Mouse (Mus musculus) kidney, adult 18-20 months (tissue): ENCODE data around the gene Sh3bp5.
A peak's percentile ranks its signal among the peaks of the same experiment; 100 is the strongest.

Experiments used
- DNase-seq: peaks from one replicate; pipeline ENCODE4 v3.0.0; 2021

Gene Sh3bp5

DNA sequence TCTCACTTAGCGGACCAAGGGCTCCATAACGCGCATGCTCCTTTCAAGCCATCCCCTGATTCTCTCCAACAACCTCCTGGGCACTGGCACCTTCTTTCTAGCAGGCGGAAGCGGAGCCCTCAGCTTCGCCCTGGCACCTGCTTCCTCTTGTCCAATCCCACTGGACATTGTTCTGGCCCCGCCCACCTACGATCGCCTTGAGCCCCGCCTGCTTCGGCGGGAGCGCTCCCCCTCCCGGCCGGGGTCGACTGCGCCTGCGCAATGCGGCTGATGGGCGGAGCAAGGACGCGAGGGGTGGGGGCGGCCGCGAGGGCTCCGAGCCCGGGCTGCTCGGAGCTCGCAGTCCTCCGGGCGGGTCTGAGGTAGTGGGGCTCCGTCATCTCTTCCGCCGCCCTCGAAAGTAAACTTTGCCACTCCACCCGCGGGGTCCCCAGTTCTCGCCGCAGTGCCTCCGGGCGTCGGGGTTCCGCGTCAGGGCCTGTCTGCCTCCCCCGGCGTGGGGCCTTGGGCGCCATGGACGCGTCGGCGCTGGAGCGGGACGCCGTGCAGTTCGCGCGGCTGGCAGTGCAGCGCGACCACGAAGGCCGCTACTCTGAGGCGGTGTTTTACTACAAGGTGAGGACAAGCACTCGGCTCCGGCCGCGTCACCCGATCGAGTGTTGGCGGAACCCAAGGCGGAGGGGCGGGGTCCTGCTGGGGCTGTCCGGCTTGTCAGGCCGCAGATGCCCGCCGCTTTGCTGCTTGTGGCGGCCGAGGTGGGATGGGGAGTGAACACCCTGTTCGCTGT, 99.3 kb downstream of the Sh3bp5 start, which contains the start of gene Capn7:
TSS of gene Capn7 (plus strand) at position 270 of the 787 bp plus-strand sequence.
- peak; percentile 97 for DNase-seq

DNA sequence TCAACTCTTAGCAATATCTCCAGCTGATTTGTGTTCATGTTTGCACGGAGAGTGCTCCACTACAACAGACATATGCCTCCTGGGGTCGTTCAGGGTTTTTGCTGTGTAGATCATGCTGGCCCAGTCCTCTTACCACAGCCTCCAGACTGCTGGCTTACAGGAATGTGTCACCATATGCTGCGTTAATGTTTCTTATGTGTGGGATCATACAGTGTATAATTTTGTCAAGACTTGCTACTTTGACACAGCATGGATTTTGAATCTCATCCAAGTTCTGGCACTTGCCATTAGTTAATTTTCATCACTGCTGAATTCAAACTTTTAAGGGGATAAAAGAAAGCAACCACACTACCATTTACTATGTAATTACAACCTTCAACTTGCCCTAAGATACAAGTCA, 100.1 kb downstream of the Sh3bp5 start:
- no peak for DNase-seq

DNA sequence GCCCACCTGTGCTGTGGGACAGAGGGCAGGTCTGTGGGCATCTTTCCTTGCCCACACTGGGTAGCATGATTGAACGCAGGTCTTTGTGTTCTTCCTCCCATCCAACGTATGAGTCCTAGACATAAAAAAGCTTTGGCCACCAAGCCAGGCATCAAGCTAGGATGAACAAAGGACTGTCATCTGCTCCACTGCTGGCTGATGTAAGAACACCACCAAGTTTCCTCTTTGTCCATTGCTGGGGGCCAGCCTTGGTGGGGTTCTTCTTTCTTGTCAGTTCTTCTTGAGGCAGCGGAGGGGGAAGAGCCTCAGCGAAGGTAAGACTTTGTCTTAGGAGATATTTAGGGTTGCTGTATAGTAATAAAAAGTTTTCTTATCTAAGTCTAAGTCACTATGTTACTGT, 104.9 kb downstream of the Sh3bp5 start:
- DNase-seq: no peak

DNA sequence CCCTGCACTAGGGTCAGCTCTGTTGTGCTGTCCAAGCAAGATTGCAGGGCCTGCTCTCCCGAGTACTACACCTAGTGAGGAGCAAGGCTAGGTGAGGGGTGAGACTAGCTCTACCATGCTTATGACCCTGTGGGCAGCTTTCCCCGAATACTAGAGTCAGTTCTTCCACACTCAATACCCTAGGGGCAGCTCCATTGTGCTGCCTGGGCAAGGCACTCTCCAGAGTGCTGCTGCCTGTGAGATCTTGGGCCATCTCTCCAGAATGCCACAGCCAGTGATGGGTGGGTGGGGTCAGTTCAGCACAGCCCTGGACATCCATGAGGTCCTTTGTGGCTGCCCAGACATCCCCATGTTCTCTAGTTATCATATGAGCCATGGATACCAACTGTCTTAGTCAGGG, 106.1 kb downstream of the Sh3bp5 start:
- no peak for DNase-seq

DNA sequence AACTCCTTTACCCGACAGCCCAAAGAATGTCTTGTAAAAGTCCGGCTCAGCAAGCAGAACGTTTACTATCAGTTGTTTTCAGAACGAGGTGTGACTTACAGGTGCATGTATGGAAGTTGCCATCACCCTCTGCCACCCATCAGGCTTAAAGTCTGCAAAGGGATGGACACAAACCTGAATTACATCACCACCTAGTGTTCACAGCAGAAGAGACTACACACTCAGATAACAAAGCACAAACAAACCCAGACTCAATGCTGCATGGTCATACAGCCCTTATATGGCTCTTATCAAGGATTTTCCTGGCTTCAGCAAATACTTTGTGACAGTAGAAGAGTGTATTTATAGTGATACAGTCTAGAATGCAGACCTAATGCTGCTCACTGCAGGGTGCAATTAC, 108.2 kb downstream of the Sh3bp5 start:
- no peak for DNase-seq

DNA sequence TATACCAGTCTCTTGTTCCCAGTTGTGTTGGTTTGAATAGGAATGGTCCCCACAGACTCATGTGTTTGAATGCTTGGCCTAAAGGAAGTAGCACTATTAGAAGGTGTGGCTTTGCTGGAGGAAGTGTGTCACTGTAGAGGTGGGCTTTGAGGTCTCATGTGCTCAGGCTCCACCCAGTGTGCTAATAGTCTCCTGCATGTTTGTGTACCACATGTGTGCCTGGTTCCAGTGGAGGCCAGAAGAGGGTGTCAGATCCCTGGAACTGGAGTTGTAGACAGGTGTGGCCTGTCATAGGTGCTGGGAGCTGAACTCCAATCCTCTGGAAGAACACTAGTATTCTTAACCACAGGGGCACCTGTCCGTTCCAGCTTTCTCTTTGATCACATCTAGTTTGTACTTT, 108.7 kb downstream of the Sh3bp5 start:
- DNase-seq: no peak

DNA sequence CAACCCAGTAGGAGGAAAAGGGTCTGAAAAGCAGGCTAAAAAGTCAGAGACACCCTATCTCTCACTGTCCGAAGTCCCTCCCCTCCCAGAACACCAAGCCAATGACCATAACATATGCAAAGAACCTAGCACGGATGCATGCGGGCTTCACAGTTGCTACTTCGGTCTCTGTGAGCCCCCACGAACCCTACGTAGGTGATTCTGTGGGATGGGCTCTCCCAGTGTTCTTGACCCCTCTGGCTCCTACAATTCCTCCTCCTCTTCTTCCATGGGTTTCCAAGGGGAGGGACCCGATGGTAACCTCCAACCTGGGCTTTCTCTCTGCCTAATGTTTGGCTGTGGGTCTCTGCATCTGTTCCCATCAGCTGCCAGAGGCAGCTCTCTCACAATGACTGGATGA, 109.1 kb downstream of the Sh3bp5 start:
- no peak for DNase-seq

DNA sequence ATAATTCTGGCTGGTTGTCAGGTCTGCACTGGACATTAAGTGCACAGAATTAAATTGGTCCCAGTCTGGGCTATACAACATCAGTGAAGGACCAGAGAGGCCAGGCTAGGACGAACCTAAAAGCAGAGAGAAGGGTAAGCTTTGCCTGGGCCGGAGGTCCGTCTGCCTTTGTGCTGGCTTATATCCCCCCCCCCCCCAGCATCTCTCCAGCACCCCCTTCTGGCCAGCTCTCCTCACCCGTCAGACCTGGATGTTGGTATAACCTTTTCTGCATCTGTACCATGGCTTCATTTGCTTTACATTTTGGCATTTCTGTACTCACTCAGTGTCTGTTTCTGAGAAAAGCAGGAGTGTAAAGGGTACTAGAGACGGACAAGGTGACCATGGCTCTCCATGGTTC, 110.3 kb downstream of the Sh3bp5 start:
- no peak for DNase-seq

DNA sequence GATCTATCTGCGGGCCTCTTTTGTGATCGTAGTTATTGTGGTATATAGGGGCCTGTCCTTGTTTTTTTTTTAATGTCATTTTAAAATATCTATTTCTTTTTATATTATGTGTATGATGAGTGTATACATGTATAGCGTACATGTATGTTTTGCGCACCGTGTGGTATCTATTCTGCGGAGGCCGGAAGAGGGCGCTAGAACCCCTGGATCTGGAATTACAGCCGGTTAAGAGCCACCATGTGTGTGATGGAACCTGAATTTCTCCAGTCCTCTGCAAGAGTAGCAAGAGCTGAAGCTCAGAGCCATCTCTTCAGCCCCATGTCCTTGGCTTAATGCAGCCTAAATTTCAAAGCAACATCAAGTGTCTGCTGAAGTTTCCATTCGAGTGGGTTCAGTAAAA, 111.0 kb downstream of the Sh3bp5 start:
- DNase-seq: no peak

DNA sequence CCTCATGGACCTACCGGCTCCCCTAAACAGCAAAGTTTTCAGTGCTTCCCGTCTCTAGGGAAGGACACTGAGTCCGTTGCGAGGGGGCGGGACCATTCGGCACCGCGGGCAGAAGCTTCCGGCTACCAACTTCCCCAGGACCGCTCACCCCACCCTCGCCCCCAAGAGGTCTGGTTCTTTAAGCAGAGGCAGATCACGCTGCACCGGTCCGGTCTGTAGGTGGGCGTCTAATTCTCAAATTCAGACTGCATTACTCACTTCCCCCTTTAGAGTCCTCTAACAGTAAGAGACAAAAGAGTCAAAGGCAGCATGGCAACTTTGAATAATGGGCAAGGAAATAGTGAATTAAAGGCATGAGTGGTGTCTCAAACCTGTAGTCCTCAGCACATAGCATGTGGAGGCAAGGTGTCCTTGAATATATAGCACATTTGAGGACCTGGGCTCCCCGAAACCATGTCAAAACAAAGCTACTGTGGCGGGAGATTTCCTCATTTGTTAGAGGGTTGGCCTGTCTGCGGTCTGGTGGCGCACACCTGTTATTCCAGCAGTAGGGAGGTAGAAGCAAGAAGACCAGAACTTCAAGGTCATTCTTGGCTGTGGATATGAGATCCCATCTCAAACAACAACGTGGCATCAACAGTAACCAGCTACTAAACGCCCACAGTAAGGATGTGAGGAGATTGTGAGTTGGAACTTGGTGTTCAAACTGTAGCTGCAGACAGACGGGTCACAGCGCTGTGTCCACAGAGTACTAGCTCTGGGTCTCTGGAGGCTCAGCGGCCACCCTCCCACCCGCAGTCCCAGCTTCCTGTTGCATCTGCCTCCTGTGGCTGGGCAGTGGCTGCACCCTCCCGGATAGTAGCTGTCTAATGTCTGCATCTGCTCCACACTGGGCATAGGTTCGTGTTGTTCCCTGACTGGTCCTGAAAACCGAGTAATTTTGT, 111.8 kb downstream of the Sh3bp5 start, which contains the start of gene Dnah1:
TSS of gene Dnah1 (minus strand) at position 48 of the 944 bp plus-strand sequence.
- peak; percentile 50 for DNase-seq

DNA sequence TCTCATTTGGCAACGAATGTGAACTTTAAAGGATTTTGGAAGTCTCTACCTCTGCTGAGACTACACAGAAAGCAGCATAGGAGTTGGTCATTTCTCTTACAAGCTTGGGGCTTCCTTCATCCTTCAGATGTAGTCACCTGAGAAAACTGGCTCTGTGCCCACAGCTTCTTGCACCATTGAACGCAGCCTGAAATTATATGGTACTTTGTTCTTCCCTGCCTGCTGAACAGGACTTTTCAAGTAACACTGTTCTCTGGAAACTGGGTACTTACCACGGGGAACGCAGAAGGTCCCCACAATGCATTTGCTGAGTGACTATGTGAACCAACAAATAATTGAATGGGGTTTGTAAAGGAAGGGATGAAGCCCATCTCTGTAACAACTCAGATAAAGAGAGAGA, 112.7 kb downstream of the Sh3bp5 start:
- DNase-seq: no peak

DNA sequence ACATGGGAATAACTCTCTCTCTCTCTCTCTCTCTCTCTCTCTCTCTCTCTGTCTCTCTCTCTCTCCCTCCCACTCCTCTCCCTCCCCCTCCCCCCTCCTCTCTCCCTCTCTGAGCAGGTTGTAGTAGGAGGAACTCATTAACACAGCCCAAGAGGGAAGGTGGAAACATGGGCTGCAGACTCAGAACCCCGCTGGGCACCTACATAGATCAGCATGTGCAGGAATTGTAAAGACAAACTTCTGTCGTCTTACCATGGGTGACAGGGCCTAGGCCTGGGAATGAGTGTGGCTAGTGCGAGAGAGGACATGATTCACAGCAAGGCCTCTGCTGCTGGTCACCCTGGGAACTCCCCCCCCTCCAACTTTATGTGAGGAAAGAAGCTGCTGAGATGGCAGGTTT, 113.7 kb downstream of the Sh3bp5 start:
- no peak for DNase-seq

DNA sequence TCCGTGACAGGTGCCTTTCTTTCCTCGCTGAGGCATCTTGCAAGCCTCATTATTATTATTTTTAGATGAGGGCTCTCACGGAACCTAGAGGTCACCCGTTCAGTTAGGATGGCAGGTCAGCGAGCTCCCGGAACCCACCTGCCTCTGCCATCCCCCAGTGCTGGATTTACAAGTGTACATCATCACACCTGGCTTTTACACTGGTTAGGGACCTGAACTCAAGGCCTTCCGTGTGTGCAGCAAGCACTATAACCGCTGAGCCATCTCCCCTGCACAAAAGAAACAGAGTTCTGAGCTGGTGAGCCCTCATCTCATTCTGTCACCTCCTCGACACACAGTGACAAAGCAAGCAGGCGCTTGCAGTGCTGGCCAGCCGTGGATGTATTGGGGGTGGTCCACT, 114.7 kb downstream of the Sh3bp5 start:
- DNase-seq: no peak

DNA sequence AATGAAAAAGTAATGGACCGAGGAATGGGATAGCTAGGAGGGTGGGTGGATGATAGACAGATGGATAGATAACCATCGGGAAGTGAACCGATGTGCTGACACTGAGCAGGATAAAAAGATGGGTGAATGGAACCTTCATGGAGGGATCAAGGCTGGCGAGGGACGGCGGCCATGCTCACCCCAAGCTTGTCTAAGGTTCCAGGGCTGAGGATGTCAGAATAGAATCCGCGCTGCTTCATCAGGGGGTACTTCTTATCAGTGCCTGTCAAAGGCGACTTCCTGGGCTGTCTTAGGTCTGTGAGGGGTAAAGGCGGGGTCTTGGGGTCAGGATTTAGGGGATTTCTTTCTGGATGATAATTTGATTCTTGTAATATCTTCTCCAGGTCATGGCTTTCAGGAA, 116.3 kb downstream of the Sh3bp5 start:
- DNase-seq: no peak

DNA sequence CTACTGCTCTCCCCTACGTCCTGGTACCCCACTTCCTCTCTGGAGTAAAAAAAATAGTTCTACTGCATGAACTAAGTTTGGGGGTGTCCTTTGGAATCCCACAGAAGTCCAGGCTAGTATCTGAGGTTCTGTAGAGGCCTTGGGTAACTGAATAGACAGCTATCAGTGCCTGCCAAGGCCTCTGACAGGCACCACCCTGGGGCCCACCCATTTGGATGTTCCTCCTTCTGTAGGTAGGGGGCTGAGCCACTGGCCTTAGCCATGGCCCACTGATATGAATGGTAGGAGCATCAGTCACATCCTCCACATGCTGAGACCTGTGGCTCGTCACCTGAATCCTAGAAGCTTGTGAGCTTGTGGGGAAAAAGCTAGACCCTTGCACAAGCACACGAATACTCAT, 118.1 kb downstream of the Sh3bp5 start:
- DNase-seq: no peak

DNA sequence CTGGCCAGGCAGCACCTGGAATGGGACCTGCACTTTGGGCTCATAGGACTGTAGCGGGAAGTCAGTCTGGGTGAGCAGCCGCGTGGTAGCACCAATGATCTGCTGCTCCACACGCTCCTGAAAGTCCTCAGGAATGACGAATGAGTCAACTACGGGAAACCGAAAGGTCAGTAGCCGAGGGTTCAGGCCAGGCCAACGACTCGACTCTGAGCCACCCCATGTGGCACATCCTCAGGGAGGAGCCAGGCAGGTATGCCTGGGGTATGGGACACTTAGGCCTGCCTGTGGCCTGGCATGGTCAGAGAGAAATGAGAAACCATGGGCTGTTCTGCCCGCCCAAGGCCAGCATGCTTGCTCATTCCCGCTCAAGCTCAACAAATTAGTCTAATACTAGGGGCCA, 119.3 kb downstream of the Sh3bp5 start:
- DNase-seq: no peak

DNA sequence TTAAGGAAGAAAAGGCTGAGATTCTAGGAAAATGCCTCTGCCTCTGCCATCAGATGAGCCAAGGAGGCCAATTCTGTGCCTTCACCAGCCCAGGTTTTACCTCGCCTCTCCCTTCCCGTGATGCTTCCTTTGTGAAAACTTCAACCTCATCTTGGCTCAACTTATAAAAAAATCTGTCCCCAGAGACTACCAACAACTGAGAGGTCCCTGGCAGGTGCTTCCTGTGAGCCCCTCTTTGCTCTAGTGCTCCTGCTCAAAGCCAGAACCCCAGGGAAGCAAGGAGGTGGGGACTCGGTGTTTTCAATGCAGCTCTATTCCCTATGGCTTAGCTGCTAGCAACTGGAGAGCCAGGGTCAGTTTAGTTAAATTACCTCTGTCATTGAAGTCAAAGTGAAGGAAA, 122.7 kb downstream of the Sh3bp5 start:
- no peak for DNase-seq
